Mouse (Mus musculus) kidney, embryonic 15.5 days (tissue): ENCODE data around the gene Cdc25b. TPM values are rescaled to one million over a fixed set of nuclear protein-coding genes. Genes with fewer than 3 reads are reported as not detected.

Experiments
- ATAC-seq: fragments of 200-750 bp; cut with Nextera tagmentation; replicated peaks from 2 replicates; pipeline ENCODE4 v1.8.0; 2017; ENCODE audit warnings: moderate TSS enrichment; ENCODE audit not compliant: low FRiP score
- H3K27ac ChIP-seq: fragments of 300-500 bp; sonication (generic); 2 replicates; pipeline ENCODE4 v1.5.1; 2015; ENCODE audit warnings: mild to moderate bottlenecking, inconsistent platforms
- H3K27me3 ChIP-seq: fragments of 300-500 bp; sonication (generic); 2 replicates; pipeline ENCODE4 v1.6.1; 2015; ENCODE audit warnings: inconsistent platforms
- H3K36me3 ChIP-seq: fragments of 300-500 bp; sonication (generic); 2 replicates; pipeline ENCODE4 v1.6.1; 2015; ENCODE audit warnings: inconsistent platforms
- H3K4me1 ChIP-seq: fragments of 300-500 bp; sonication (generic); 2 replicates; pipeline ENCODE4 v1.6.1; 2015; ENCODE audit warnings: inconsistent platforms
- H3K4me2 ChIP-seq: fragments of 300-500 bp; sonication (generic); 2 replicates; pipeline ENCODE4 v1.6.1; 2015; ENCODE audit warnings: moderate library complexity, mild to moderate bottlenecking, inconsistent platforms
- H3K4me3 ChIP-seq: fragments of 300-500 bp; sonication (generic); replicated peaks from 2 replicates; pipeline ENCODE4 v1.5.1; 2015; ENCODE audit warnings: mild to moderate bottlenecking, inconsistent platforms
- H3K9ac ChIP-seq: fragments of 300-500 bp; sonication (generic); 2 replicates; pipeline ENCODE4 v1.6.1; 2015; ENCODE audit warnings: mild to moderate bottlenecking, inconsistent platforms
- H3K9me3 ChIP-seq: fragments of 300-500 bp; sonication (generic); replicated peaks from 2 replicates; pipeline ENCODE4 v1.6.1; 2016; ENCODE audit warnings: inconsistent platforms
- WGBS: fragments of 180-500 bp; shearing (Covaris S2); methylation state at CpG from one replicate; pipeline ENCODE4 v1.1.7; 2015; ENCODE audit warnings: mixed read lengths; 5-methylcytosine and 5-hydroxymethylcytosine counted together
- polyA plus RNA-seq: library from polyadenylated mRNA; unstranded; fragments of >200 nt; fragmentation: Nextera tagmentation; extraction: Ambion mirVana; gene quantifications from 2 replicates; pipeline ENCODE4 v1.2.1, GENCODE M21; 2015

Cdc25b gene
- polyA plus RNA-seq, 1 experiment from 2014 or later, result 71.5 TPM

GRCm38 (mm10) chr2:131242180-131242579 lies 55.4 kb downstream of the Cdc25b start:
- no peak overlapping the region for H3K9ac ChIP-seq
- H3K36me3 ChIP-seq, result peaks cover 97% of the 10 kb centered on the region
- H3K4me2 ChIP-seq, result no peak overlapping the region
- H3K27ac ChIP-seq, result no peak overlapping the region
- H3K9me3 ChIP-seq, result no peaks in the 10 kb centered on the region
- H3K4me1 ChIP-seq, result no peaks in the 10 kb centered on the region
- no peak overlapping the region for H3K4me3 ChIP-seq
- no peaks in the 10 kb centered on the region for H3K27me3 ChIP-seq
- ATAC-seq, result no peak

- no peak overlapping the region for H3K9ac ChIP-seq
- no peak for ATAC-seq
- no peaks in the 10 kb centered on the region for H3K4me1 ChIP-seq
- H3K4me3 ChIP-seq, result no peak overlapping the region
- no peaks in the 10 kb centered on the region for H3K9me3 ChIP-seq
- peaks cover 97% of the 10 kb centered on the region for H3K36me3 ChIP-seq
- H3K4me2 ChIP-seq, result no peak overlapping the region
- no peak overlapping the region for H3K27ac ChIP-seq
- no peaks in the 10 kb centered on the region for H3K27me3 ChIP-seq
- WGBS, result 75% methylated on average over 7 of the region's 7 CpGs
These were observed 56.2 kb downstream of the Cdc25b start for GRCm38 (mm10) chr2:131242929-131243328.

Other genes with a start within 250 kb of the Cdc25b start
- gene Gfra4, start 143.9 kb upstream of the Cdc25b start, polyA plus RNA-seq, result 15.1 and 17.0 TPM in 2 replicates
- 3.6 and 4.9 TPM in 2 replicates for gene Adam33, start 123.1 kb upstream of the Cdc25b start, polyA plus RNA-seq
- 0.35 and 0.49 TPM in 2 replicates for gene Siglec1, start 100.2 kb upstream of the Cdc25b start, polyA plus RNA-seq
- gene Hspa12b, start 59.7 kb upstream of the Cdc25b start, polyA plus RNA-seq, result 20.3 and 21.3 TPM in 2 replicates
- gene Gm11037, start 53.5 kb upstream of the Cdc25b start, polyA plus RNA-seq, result not detected in 2 replicates
- gene 1700037H04Rik, start 26.9 kb upstream of the Cdc25b start, polyA plus RNA-seq, result 82.9 and 91.1 TPM in 2 replicates
- 10.6 and 10.8 TPM in 2 replicates for gene Cenpb, start 6.9 kb upstream of the Cdc25b start, polyA plus RNA-seq
- gene Spef1, start 333 bp downstream of the Cdc25b start, polyA plus RNA-seq, result 3.2 and 3.6 TPM in 2 replicates
- 25.6 TPM in 2 replicates for gene Ap5s1, start 20.1 kb downstream of the Cdc25b start, polyA plus RNA-seq
- 27.8 and 30.2 TPM in 2 replicates for gene Mavs, start 47.1 kb downstream of the Cdc25b start, polyA plus RNA-seq
- 38.3 and 39.0 TPM in 2 replicates for gene Pank2, start 75.5 kb downstream of the Cdc25b start, polyA plus RNA-seq
- 3.9 and 4.0 TPM in 2 replicates for gene Rnf24, start 165.9 kb downstream of the Cdc25b start, polyA plus RNA-seq